Mouse (Mus musculus): ENCODE results near the gene Hoxd8.

DNA sequence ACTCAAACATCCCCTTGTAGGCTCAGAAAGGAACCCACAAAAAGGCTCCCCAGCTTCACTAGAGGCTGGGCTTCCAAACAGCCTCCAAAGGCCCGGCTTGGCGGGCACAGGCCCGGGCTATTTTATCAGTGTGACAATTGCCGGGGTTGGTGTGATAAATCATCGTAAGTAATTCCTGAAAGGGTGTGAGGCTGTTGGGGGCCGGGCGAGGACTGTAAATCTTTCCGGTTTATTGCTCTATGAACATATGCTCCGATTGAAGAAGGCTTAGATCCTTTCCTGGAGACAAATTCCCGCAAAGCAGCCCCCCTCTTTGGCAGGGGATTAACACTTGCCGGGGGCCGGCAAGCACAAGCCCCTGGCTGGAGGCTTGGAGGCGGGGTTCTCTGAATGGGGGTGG, 30.0 kb downstream of the Hoxd8 start:
- TF ChIP-seq CTCF (IDR thresholded peaks at IDR 0.05; ENCODE audit: low read depth), result no peak
- no peak for TF ChIP-seq EP300 (optimal IDR thresholded peaks at IDR 0.05)

Measured in stomach, postnatal 0 days (tissue).